Mouse (Mus musculus): ENCODE results near the gene Rpl36al. TPM values are rescaled to one million over a fixed set of nuclear protein-coding genes. Genes with fewer than 3 reads are reported as not detected.

Gene Rpl36al
- polyA plus RNA-seq (2015; fragmentation: Nextera tagmentation; extraction: Ambion mirVana) = 405 and 435 TPM in 2 replicates

- peak within 1 kb of the TSS; percentile 94 for H3K27ac ChIP-seq (replicated peaks)
- peak within 1 kb of the TSS; percentile 89 for H3K9ac ChIP-seq (replicated peaks)
- H3K27me3 ChIP-seq (replicated peaks) = no peaks in the 10 kb centered on the region
- H3K9me3 ChIP-seq (replicated peaks) = no peaks in the 10 kb centered on the region
- H3K4me3 ChIP-seq (replicated peaks) = peak within 1 kb of the TSS; percentile 93
- peak; percentile 99 for ATAC-seq (ENCODE audit: low FRiP score)
- WGBS = under 1% methylated on average over 84 of the region's 84 CpGs
- peak within 1 kb of the TSS; percentile 75 for H3K4me2 ChIP-seq
- H3K36me3 ChIP-seq = peaks cover 14% of the 10 kb centered on the region
- H3K4me1 ChIP-seq = peaks cover 30% of the 10 kb centered on the region
Observed at GRCm38 (mm10) chr12:69183583-69184308, at the start of gene Rpl36al, which contains the start of gene Mgat2. Gene Rpl36al, minus strand, starts transcription at chr12:69184083. Gene Mgat2, plus strand, starts transcription at chr12:69184157.

- Histone ChIP-seq H3K4me1 (peaks cover 7% of the 10 kb centered on the region; the same call in 1 of the 2 replicates), H3K9ac (replicated peaks) (no peak overlapping the region), H3K27ac (replicated peaks) (no peak overlapping the region), H3K9me3 (replicated peaks) (no peaks in the 10 kb centered on the region), H3K4me2 (no peak overlapping the region), H3K36me3 (no peaks in the 10 kb centered on the region), H3K27me3 (replicated peaks) (no peaks in the 10 kb centered on the region), H3K4me3 (replicated peaks) (no peak overlapping the region)
- WGBS = 68% methylated on average over 2 of the region's 2 CpGs
- ATAC-seq (ENCODE audit: low FRiP score) = no peak
Observed at GRCm38 (mm10) chr12:69229251-69229650, 45.4 kb upstream of the Rpl36al start.

GRCm38 (mm10) chr12:69227776-69228466 is 44.0 kb upstream of the Rpl36al start, which contains the start of gene Pole2:
Gene Pole2, minus strand, starts transcription at chr12:69228195.
- Histone ChIP-seq H3K9ac (replicated peaks) (peak within 1 kb of the TSS; percentile 57), H3K4me2 (peak within 1 kb of the TSS; percentile 62), H3K4me3 (replicated peaks) (peak within 1 kb of the TSS; percentile 72), H3K27ac (replicated peaks) (peak within 1 kb of the TSS; percentile 75), H3K4me1 (peaks cover 7% of the 10 kb centered on the region; the same call in 1 of the 2 replicates), H3K36me3 (no peaks in the 10 kb centered on the region), H3K9me3 (replicated peaks) (no peaks in the 10 kb centered on the region), H3K27me3 (replicated peaks) (no peaks in the 10 kb centered on the region)
- ATAC-seq (ENCODE audit: low FRiP score) = peak; percentile 95
- WGBS = 1% methylated on average over 37 of the region's 37 CpGs

- no peak for ATAC-seq (ENCODE audit: low FRiP score)
- no peaks in the 10 kb centered on the region for H3K9me3 ChIP-seq (replicated peaks)
- 91% methylated on average over 19 of the region's 19 CpGs for WGBS
- H3K4me2 ChIP-seq = no peak overlapping the region
- no peaks in the 10 kb centered on the region for H3K27me3 ChIP-seq (replicated peaks)
- H3K27ac ChIP-seq (replicated peaks) = no peak overlapping the region
- no peaks in the 10 kb centered on the region for H3K4me1 ChIP-seq
- no peaks in the 10 kb centered on the region for H3K36me3 ChIP-seq
- H3K9ac ChIP-seq (replicated peaks) = no peak overlapping the region
- H3K4me3 ChIP-seq (replicated peaks) = no peak overlapping the region
Observed at GRCm38 (mm10) chr12:69220613-69221277, 36.9 kb upstream of the Rpl36al start.

GRCm38 (mm10) chr12:69216587-69216986 is 32.7 kb upstream of the Rpl36al start:
- H3K4me2 ChIP-seq = no peak overlapping the region
- H3K9me3 ChIP-seq (replicated peaks) = no peaks in the 10 kb centered on the region
- no peak overlapping the region for H3K4me3 ChIP-seq (replicated peaks)
- no peaks in the 10 kb centered on the region for H3K36me3 ChIP-seq
- ATAC-seq (ENCODE audit: low FRiP score) = no peak
- H3K9ac ChIP-seq (replicated peaks) = no peak overlapping the region
- H3K27me3 ChIP-seq (replicated peaks) = no peaks in the 10 kb centered on the region
- H3K4me1 ChIP-seq = no peaks in the 10 kb centered on the region
- no peak overlapping the region for H3K27ac ChIP-seq (replicated peaks)
- 91% methylated on average over 7 of the region's 7 CpGs for WGBS

GRCm38 (mm10) chr12:69215000-69215785 is 31.3 kb upstream of the Rpl36al start:
- no peaks in the 10 kb centered on the region for H3K9me3 ChIP-seq (replicated peaks)
- no peaks in the 10 kb centered on the region for H3K36me3 ChIP-seq
- H3K9ac ChIP-seq (replicated peaks) = no peak overlapping the region
- 88% methylated on average over 3 of the region's 3 CpGs for WGBS
- no peak overlapping the region for H3K4me2 ChIP-seq
- ATAC-seq (ENCODE audit: low FRiP score) = no peak
- no peaks in the 10 kb centered on the region for H3K27me3 ChIP-seq (replicated peaks)
- H3K4me1 ChIP-seq = no peaks in the 10 kb centered on the region
- no peak overlapping the region for H3K27ac ChIP-seq (replicated peaks)
- no peak overlapping the region for H3K4me3 ChIP-seq (replicated peaks)

GRCm38 (mm10) chr12:69214393-69214792 is 30.5 kb upstream of the Rpl36al start:
- no peak overlapping the region for H3K9ac ChIP-seq (replicated peaks)
- no peaks in the 10 kb centered on the region for H3K36me3 ChIP-seq
- H3K4me1 ChIP-seq = no peaks in the 10 kb centered on the region
- no peak for ATAC-seq (ENCODE audit: low FRiP score)
- H3K4me2 ChIP-seq = no peak overlapping the region
- H3K9me3 ChIP-seq (replicated peaks) = no peaks in the 10 kb centered on the region
- WGBS = 92% methylated on average over 7 of the region's 7 CpGs
- no peak overlapping the region for H3K4me3 ChIP-seq (replicated peaks)
- no peaks in the 10 kb centered on the region for H3K27me3 ChIP-seq (replicated peaks)
- no peak overlapping the region for H3K27ac ChIP-seq (replicated peaks)

GRCm38 (mm10) chr12:69213186-69213777 is 29.4 kb upstream of the Rpl36al start:
- no peak for ATAC-seq (ENCODE audit: low FRiP score)
- Histone ChIP-seq H3K4me2 (no peak overlapping the region), H3K27ac (replicated peaks) (no peak overlapping the region), H3K36me3 (no peaks in the 10 kb centered on the region), H3K9me3 (replicated peaks) (no peaks in the 10 kb centered on the region), H3K4me3 (replicated peaks) (no peak overlapping the region), H3K4me1 (no peaks in the 10 kb centered on the region), H3K27me3 (replicated peaks) (no peaks in the 10 kb centered on the region), H3K9ac (replicated peaks) (no peak overlapping the region)
- 95% methylated on average over 13 of the region's 13 CpGs for WGBS

GRCm38 (mm10) chr12:69211057-69211456 is 27.2 kb upstream of the Rpl36al start:
- Histone ChIP-seq H3K4me1 (no peaks in the 10 kb centered on the region), H3K4me2 (no peak overlapping the region), H3K4me3 (replicated peaks) (no peak overlapping the region), H3K9ac (replicated peaks) (no peak overlapping the region), H3K36me3 (no peaks in the 10 kb centered on the region), H3K27ac (replicated peaks) (no peak overlapping the region), H3K27me3 (replicated peaks) (no peaks in the 10 kb centered on the region), H3K9me3 (replicated peaks) (no peaks in the 10 kb centered on the region)
- no peak for ATAC-seq (ENCODE audit: low FRiP score)
- WGBS = 86% methylated on average over 5 of the region's 5 CpGs

GRCm38 (mm10) chr12:69210056-69210979 is 26.4 kb upstream of the Rpl36al start:
- Histone ChIP-seq H3K27ac (replicated peaks) (no peak overlapping the region), H3K9ac (replicated peaks) (no peak overlapping the region), H3K27me3 (replicated peaks) (no peaks in the 10 kb centered on the region), H3K4me2 (no peak overlapping the region), H3K4me3 (replicated peaks) (no peak overlapping the region), H3K4me1 (no peaks in the 10 kb centered on the region), H3K9me3 (replicated peaks) (no peaks in the 10 kb centered on the region), H3K36me3 (no peaks in the 10 kb centered on the region)
- WGBS = 87% methylated on average over 18 of the region's 18 CpGs
- no peak for ATAC-seq (ENCODE audit: low FRiP score)

All from neural tube, embryonic 15.5 days (tissue).